Mouse (Mus musculus) forebrain, embryonic 14.5 days (tissue): ENCODE data around the gene Erc2. TPM values are rescaled to one million over a fixed set of nuclear protein-coding genes. Genes with fewer than 3 reads are reported as not detected.
A peak's percentile ranks its signal among the peaks of the same experiment; 100 is the strongest.

Source experiments
- ATAC-seq: fragments of 200-750 bp; cut with Nextera tagmentation; 2 replicates; pipeline ENCODE4 v1.8.0; 2017; ENCODE audit warnings: mild to moderate bottlenecking, moderate library complexity
- DNase-seq: peaks from one replicate; pipeline ENCODE4 v3.0.0-alpha.2; 2015; ENCODE audit warnings: low spot score
- H3K27ac ChIP-seq: fragments of 300-500 bp; sonication (generic); 2 replicates; pipeline ENCODE4 v1.5.1; 2014; ENCODE audit warnings: low read depth, mild to moderate bottlenecking, control low read depth, low read length, moderate library complexity
- H3K27me3 ChIP-seq: fragments of 300-500 bp; sonication (generic); replicated peaks from 2 replicates; pipeline ENCODE4 v1.6.1; 2014; ENCODE audit warnings: low read length, control low read depth, mixed read lengths; ENCODE audit not compliant: control insufficient read depth, insufficient read depth
- H3K36me3 ChIP-seq: fragments of 300-500 bp; sonication (generic); 2 replicates; pipeline ENCODE4 v1.6.1; 2014; ENCODE audit warnings: low read length, control low read depth; ENCODE audit not compliant: control insufficient read depth, insufficient read depth
- H3K4me1 ChIP-seq: fragments of 300-500 bp; sonication (generic); 2 replicates; pipeline ENCODE4 v1.6.1; 2014; ENCODE audit warnings: antibody characterized with exemption, low read length, control low read depth; ENCODE audit not compliant: control insufficient read depth, insufficient read depth
- H3K4me2 ChIP-seq: fragments of 300-500 bp; sonication (generic); 2 replicates; pipeline ENCODE4 v1.6.1; 2014; ENCODE audit warnings: mild to moderate bottlenecking, control low read depth, low read length
- H3K4me3 ChIP-seq: fragments of 300-500 bp; sonication (generic); 2 replicates; pipeline ENCODE4 v1.5.1; 2014; ENCODE audit warnings: low read depth, low read length, control low read depth
- H3K9ac ChIP-seq: fragments of 300-500 bp; sonication (generic); 2 replicates; pipeline ENCODE4 v1.6.1; 2014; ENCODE audit warnings: mild to moderate bottlenecking, low read length, control low read depth, moderate library complexity
- H3K9me3 ChIP-seq: fragments of 300-500 bp; sonication (generic); replicated peaks from 2 replicates; pipeline ENCODE4 v1.6.1; 2016; ENCODE audit warnings: low read length, control low read depth, mixed read lengths; ENCODE audit not compliant: control insufficient read depth
- WGBS: fragments of 180-500 bp; shearing (Covaris S2); extraction: QIAGEN DNeasy Blood & Tissue Kit; methylation state at CpG from one replicate; pipeline ENCODE4 v1.1.7; 2014; 5-methylcytosine and 5-hydroxymethylcytosine counted together
- polyA plus RNA-seq: library from polyadenylated mRNA; unstranded; fragments of >200 nt; fragmentation: Nextera tagmentation; extraction: Ambion mirVana; gene quantifications from 2 replicates; pipeline ENCODE4 v1.2.1, GENCODE M21; 2014

Erc2 gene
- polyA plus RNA-seq, 1 experiment from 2014 or later = 40.6 TPM

DNA sequence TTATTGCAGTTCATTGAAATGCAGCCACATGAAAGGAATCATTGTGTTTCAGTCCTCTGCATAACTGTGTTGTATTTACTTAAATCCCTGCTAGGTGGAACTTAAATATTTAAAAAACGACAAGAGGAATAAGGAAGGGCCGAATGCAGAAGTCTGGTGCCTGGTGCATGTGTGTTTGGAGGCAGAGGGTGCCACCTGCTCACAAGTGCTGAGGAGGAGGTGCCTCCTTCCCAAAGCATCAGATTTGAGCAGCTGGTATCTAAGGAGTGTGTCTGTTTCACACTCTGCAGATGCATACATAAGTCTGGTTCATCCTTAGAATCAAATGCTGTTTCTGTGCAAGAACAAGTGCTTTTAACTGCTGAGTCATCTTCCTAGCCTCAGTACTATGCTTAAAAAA is 224.6 kb downstream of the Erc2 start:
- 68% methylated on average over 2 of the region's 2 CpGs for WGBS

DNA sequence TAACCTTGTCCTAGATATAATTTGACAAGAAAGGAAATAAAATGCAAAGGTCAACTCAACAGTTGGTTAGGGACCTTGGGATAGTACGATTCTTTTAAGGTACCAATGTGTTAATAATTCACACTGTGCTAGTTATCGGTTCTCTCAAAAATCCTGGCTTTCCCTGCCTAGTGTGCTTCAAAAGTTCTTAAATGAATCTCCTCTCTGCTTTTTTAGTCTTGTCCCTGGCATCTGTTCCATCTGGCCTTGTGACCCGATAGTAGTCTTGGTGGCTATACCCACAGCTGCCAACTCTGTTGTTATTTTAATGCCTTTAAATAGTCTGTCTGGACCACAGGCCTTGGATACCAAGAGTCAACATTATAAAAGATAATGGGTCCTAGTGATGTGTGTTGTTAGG is 225.1 kb downstream of the Erc2 start:
- ATAC-seq (no peak), DNase-seq (no peak)
- H3K9me3 ChIP-seq = no peaks in the 10 kb centered on the region
- no peak overlapping the region for H3K4me2 ChIP-seq
- no peak overlapping the region for H3K27ac ChIP-seq
- H3K27me3 ChIP-seq = no peaks in the 10 kb centered on the region
- no peaks in the 10 kb centered on the region for H3K36me3 ChIP-seq
- 86% methylated on average over 3 of the region's 3 CpGs for WGBS
- no peak overlapping the region for H3K9ac ChIP-seq
- H3K4me1 ChIP-seq = no peaks in the 10 kb centered on the region
- no peak overlapping the region for H3K4me3 ChIP-seq

More for the DNA sequence above, 224.6 kb downstream of the Erc2 start:
- ATAC-seq (0 out of 2 replicates have a peak, but pooled peaks have one; percentile 46), DNase-seq (peak; percentile 25)
- Histone ChIP-seq H3K4me1 (no peaks in the 10 kb centered on the region), H3K4me2 (no peak overlapping the region), H3K9me3 (no peaks in the 10 kb centered on the region), H3K27me3 (no peaks in the 10 kb centered on the region), H3K36me3 (no peaks in the 10 kb centered on the region), H3K4me3 (no peak overlapping the region), H3K9ac (no peak overlapping the region), H3K27ac (no peak overlapping the region)

DNA sequence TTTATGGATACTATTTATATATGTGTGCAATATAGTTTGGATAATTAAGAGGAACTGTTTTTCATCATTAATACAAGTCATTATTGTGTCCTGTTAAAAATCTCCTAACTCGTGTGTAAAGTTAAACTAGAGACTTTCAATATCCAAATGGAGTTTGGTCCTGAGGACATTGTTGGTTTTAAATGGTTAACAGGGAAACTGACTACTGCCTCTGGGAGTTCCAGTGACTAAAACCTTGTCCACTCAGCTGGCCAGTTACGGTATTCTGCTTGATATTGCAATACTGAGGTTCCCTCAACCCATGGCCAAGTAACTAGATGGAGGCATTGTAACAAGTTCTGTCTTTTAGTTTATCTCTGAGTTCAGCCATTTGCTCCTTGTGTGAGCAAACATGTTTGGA is 229.0 kb downstream of the Erc2 start:
- no peaks in the 10 kb centered on the region for H3K27me3 ChIP-seq
- no peaks in the 10 kb centered on the region for H3K36me3 ChIP-seq
- 96% methylated on average over 2 of the region's 2 CpGs for WGBS
- no peak overlapping the region for H3K4me2 ChIP-seq
- no peak overlapping the region for H3K27ac ChIP-seq
- no peaks in the 10 kb centered on the region for H3K4me1 ChIP-seq
- no peak for ATAC-seq
- no peaks in the 10 kb centered on the region for H3K9me3 ChIP-seq
- no peak overlapping the region for H3K9ac ChIP-seq
- DNase-seq = no peak
- no peak overlapping the region for H3K4me3 ChIP-seq

DNA sequence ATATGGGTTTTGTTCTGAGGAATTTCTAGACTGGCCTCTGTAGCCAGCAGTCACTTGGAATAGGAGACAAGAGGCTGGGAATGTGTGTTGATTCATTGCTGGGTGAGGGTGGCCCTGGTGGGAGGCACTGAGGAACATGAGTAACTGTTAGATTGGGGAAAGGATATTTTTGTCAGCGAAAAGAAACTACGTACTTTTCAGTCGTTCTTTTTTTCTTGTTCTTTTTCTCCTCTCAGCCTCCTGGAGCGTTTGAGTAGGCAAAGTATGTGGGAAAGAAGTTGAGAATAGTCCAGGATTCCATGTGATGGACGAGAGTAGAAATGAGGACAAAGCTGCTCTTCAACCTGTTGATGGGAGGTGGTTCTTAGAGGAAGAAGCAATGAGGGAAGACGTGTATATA is 230.4 kb downstream of the Erc2 start:
- Histone ChIP-seq H3K27ac (no peak overlapping the region), H3K36me3 (no peaks in the 10 kb centered on the region), H3K4me1 (no peaks in the 10 kb centered on the region), H3K4me2 (no peak overlapping the region), H3K9me3 (no peaks in the 10 kb centered on the region), H3K27me3 (no peaks in the 10 kb centered on the region), H3K9ac (no peak overlapping the region), H3K4me3 (no peak overlapping the region)
- DNase-seq (no peak), ATAC-seq (no peak)
- WGBS = 93% methylated on average over 6 of the region's 6 CpGs

DNA sequence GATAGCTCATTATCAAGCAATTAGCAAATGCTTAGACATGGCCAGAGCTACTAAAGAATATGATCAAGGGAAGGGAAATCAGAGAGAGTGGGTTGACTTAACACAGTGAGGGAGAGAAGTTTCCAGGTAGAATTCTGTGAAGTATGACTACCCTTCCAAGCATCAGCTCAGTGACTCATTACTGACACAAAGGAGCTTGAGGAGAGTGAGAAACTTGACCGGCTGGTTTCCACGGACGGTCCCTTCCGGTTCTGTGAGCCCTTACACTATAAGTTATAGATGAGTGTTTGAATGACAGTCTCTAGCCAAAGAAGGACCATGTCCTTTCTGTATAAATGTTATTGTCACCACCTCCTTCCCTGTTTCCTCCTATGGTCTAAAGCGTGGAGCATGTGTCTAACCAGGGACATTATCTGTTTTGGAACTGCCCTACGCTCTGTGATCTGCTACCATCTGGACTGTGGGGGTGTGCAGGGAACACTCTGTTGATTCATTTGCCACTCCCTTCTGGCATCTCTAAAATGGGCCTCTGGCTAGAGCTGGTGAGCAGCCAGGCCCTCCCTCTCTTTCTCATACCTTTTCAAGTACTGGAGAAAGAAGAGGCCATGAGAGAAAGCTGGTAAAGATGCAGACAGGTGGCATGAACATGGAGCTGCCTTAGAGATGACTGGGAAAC is 238.3 kb downstream of the Erc2 start:
- H3K9ac ChIP-seq = no peak overlapping the region
- H3K4me1 ChIP-seq = no peaks in the 10 kb centered on the region
- no peak overlapping the region for H3K4me2 ChIP-seq
- H3K36me3 ChIP-seq = no peaks in the 10 kb centered on the region
- 96% methylated on average over 6 of the region's 6 CpGs for WGBS
- ATAC-seq (no peak), DNase-seq (no peak)
- H3K27me3 ChIP-seq = no peaks in the 10 kb centered on the region
- H3K9me3 ChIP-seq = 0 out of 2 replicates have a peak, but pooled peaks cover 3% of the 10 kb centered on the region
- H3K27ac ChIP-seq = no peak overlapping the region
- no peak overlapping the region for H3K4me3 ChIP-seq

DNA sequence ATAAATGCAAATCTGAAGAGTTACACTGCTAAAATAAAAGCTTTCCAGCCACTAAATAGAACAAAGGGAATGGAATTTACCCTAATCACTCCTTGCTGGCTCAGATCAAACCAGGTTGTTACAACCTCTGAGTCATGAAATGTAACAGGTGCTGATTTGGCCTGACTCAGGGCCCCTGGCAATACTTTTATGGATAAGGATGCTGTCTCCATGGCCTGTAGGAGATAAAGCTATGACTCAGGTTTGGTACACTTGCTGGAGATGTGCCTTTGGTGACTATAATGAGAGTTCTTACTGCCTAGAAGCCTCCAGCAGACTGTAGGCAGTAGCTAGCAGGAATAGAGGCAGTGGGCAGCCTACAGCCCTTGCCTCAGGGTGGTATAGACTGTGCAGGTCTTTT is 240.1 kb downstream of the Erc2 start:
- no peak overlapping the region for H3K9ac ChIP-seq

DNA sequence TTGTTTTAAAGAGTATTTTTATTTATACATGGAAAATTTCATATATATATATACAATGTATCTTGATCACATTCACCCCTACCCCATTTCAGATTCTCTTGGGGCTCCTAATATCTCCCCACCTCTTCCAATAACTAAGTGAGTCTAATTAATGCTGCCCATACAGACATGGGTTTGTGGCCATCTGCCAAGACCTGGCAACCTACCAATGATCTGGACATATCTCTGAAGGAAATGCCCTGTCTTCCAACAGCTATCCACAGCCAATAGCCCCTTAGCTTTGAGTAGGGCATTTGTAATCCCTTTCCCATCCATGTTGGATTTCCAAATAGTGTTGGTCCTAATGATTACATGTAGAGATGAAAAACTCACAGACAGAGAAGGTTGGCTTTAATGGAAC is 245.2 kb downstream of the Erc2 start:
- Histone ChIP-seq H3K4me2 (no peak overlapping the region), H3K9ac (no peak overlapping the region), H3K27me3 (no peaks in the 10 kb centered on the region), H3K4me1 (no peaks in the 10 kb centered on the region), H3K9me3 (no peaks in the 10 kb centered on the region), H3K36me3 (no peaks in the 10 kb centered on the region), H3K27ac (no peak overlapping the region), H3K4me3 (no peak overlapping the region)
- DNase-seq (no peak), ATAC-seq (no peak)

More for the DNA sequence above, 240.1 kb downstream of the Erc2 start:
- H3K36me3 ChIP-seq = no peaks in the 10 kb centered on the region
- H3K4me3 ChIP-seq = no peak overlapping the region
- no peaks in the 10 kb centered on the region for H3K4me1 ChIP-seq
- no peak overlapping the region for H3K27ac ChIP-seq
- no peak for DNase-seq
- no peak for ATAC-seq
- H3K4me2 ChIP-seq = no peak overlapping the region
- H3K9me3 ChIP-seq = 0 out of 2 replicates have a peak, but pooled peaks cover 3% of the 10 kb centered on the region
- no peaks in the 10 kb centered on the region for H3K27me3 ChIP-seq

DNA sequence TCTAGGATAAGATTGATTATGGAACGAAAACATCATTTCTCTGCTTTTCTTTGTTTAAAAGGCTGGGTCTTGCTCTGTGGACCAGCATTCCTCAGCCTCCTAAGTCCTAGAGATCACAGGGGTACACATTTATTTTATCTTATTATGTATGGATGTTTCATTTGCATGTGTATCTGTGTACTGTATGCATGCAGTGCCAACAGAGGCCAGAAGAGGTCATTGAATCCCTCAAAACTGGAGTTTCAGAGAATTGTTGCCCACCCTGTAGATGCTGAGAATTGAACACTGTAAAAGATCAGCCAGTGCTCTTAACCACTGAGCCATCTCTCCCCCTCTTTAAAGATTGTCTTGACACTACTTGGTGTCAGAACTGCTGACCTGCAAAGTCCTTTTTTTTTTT is 251.4 kb downstream of the Erc2 start:
- H3K4me3 ChIP-seq = no peak overlapping the region

DNA sequence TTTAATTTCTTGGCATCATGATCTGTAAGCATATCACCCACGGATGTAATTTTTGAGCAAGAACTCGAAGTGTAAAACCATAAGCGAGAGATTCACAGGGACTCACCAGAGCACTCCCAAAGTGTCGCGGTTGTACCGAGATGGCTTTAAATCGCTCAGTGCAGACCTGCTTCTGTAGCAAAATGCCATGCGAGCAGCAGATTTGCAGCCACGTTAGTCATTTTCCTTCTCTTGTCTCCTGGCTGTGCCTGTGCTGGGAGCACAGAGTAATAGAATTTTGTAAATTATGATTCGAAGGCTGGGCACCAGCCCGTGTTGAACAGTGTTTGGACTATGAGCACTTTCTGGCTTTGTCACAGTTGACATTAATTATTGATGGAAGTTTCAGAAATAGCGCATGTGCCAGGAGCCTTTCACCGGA is 253.8 kb downstream of the Erc2 start:
- peaks cover 11% of the 10 kb centered on the region for H3K4me1 ChIP-seq
- peak; percentile 30 for DNase-seq
- H3K9me3 ChIP-seq = no peaks in the 10 kb centered on the region
- H3K9ac ChIP-seq = no peak overlapping the region
- H3K4me3 ChIP-seq = no peak overlapping the region
- WGBS = 51% methylated on average over 13 of the region's 13 CpGs
- no peak for ATAC-seq
- H3K4me2 ChIP-seq = peak overlapping the region; percentile 23; the same call in 1 of the 2 replicates
- no peaks in the 10 kb centered on the region for H3K36me3 ChIP-seq
- H3K27me3 ChIP-seq = no peaks in the 10 kb centered on the region
- no peak overlapping the region for H3K27ac ChIP-seq

More for the DNA sequence above, 251.4 kb downstream of the Erc2 start:
- Histone ChIP-seq H3K36me3 (no peaks in the 10 kb centered on the region), H3K9me3 (no peaks in the 10 kb centered on the region), H3K9ac (no peak overlapping the region), H3K27ac (no peak overlapping the region), H3K27me3 (no peaks in the 10 kb centered on the region), H3K4me1 (peaks cover 11% of the 10 kb centered on the region), H3K4me2 (no peak overlapping the region)
- no peak for DNase-seq
- ATAC-seq = no peak
- WGBS = 89% methylated on average over 1 of the region's 1 CpGs
